Mouse (Mus musculus): ENCODE results near the gene Tecta. TPM values are rescaled to one million over a fixed set of nuclear protein-coding genes. Genes with fewer than 3 reads are reported as not detected.

Tecta gene
- 0.26 and 0.28 TPM in 2 replicates for polyA plus RNA-seq (2015; fragmentation: Nextera tagmentation; extraction: Ambion mirVana)

- H3K27ac ChIP-seq: no peak within 1 kb of the TSS
- peaks cover 17% of the 10 kb centered on the region for H3K4me1 ChIP-seq
- H3K36me3 ChIP-seq (ENCODE audit: poor library complexity, severe bottlenecking): no peaks in the 10 kb centered on the region
- WGBS: 47% methylated on average over 6 of the region's 6 CpGs
- ATAC-seq: no peak
- no peak within 1 kb of the TSS for H3K4me2 ChIP-seq
- H3K4me3 ChIP-seq: no peak within 1 kb of the TSS
- H3K27me3 ChIP-seq: no peaks in the 10 kb centered on the region
- no peak within 1 kb of the TSS for H3K9ac ChIP-seq
- H3K9me3 ChIP-seq (replicated peaks): no peaks in the 10 kb centered on the region
Measured at GRCm38 (mm10) chr9:42399829-42400228, at the start of gene Tecta. Tecta (minus strand) TSS chr9:42399929.

GRCm38 (mm10) chr9:42449043-42449442, 49.3 kb upstream of the Tecta start:
- Histone ChIP-seq H3K36me3 (ENCODE audit: poor library complexity, severe bottlenecking) (peaks cover 59% of the 10 kb centered on the region), H3K4me3 (no peak overlapping the region), H3K9ac (no peak overlapping the region), H3K9me3 (replicated peaks) (no peaks in the 10 kb centered on the region), H3K27me3 (no peaks in the 10 kb centered on the region), H3K27ac (no peak overlapping the region), H3K4me2 (no peak overlapping the region), H3K4me1 (no peaks in the 10 kb centered on the region)
- WGBS: 91% methylated on average over 6 of the region's 6 CpGs
- no peak for ATAC-seq

- Histone ChIP-seq H3K4me1 (peaks cover 10% of the 10 kb centered on the region), H3K9me3 (replicated peaks) (no peaks in the 10 kb centered on the region), H3K4me3 (no peak overlapping the region), H3K4me2 (no peak overlapping the region), H3K27ac (no peak overlapping the region), H3K36me3 (ENCODE audit: poor library complexity, severe bottlenecking) (peaks cover 70% of the 10 kb centered on the region), H3K9ac (no peak overlapping the region), H3K27me3 (no peaks in the 10 kb centered on the region)
- no peak for ATAC-seq
- 92% methylated on average over 8 of the region's 8 CpGs for WGBS
Measured at GRCm38 (mm10) chr9:42442100-42442499, 42.4 kb upstream of the Tecta start.

- Histone ChIP-seq H3K4me1 (peaks cover 10% of the 10 kb centered on the region), H3K27ac (no peak overlapping the region), H3K9ac (no peak overlapping the region), H3K27me3 (no peaks in the 10 kb centered on the region), H3K9me3 (replicated peaks) (no peaks in the 10 kb centered on the region), H3K4me3 (no peak overlapping the region), H3K36me3 (ENCODE audit: poor library complexity, severe bottlenecking) (peaks cover 79% of the 10 kb centered on the region), H3K4me2 (no peak overlapping the region)
- no peak for ATAC-seq
- 95% methylated on average over 2 of the region's 2 CpGs for whole genome bisulfite sequencing
Measured at GRCm38 (mm10) chr9:42441234-42441633, 41.5 kb upstream of the Tecta start.

GRCm38 (mm10) chr9:42439446-42439845, 39.7 kb upstream of the Tecta start:
- 17% methylated on average over 4 of the region's 4 CpGs for WGBS
- Histone ChIP-seq H3K9me3 (replicated peaks) (no peaks in the 10 kb centered on the region), H3K4me1 (peaks cover 10% of the 10 kb centered on the region), H3K9ac (no peak overlapping the region), H3K4me3 (no peak overlapping the region), H3K27me3 (no peaks in the 10 kb centered on the region), H3K27ac (no peak overlapping the region), H3K4me2 (no peak overlapping the region), H3K36me3 (ENCODE audit: poor library complexity, severe bottlenecking) (peaks cover 80% of the 10 kb centered on the region)
- ATAC-seq: no peak

GRCm38 (mm10) chr9:42432155-42432554, 32.4 kb upstream of the Tecta start:
- H3K4me1 ChIP-seq: no peaks in the 10 kb centered on the region
- no peaks in the 10 kb centered on the region for H3K9me3 ChIP-seq (replicated peaks)
- WGBS: 100% methylated on average over 2 of the region's 2 CpGs
- no peaks in the 10 kb centered on the region for H3K27me3 ChIP-seq
- H3K36me3 ChIP-seq (ENCODE audit: poor library complexity, severe bottlenecking): peaks cover 76% of the 10 kb centered on the region
- no peak for ATAC-seq
- H3K4me3 ChIP-seq: no peak overlapping the region
- H3K9ac ChIP-seq: no peak overlapping the region
- H3K27ac ChIP-seq: no peak overlapping the region
- no peak overlapping the region for H3K4me2 ChIP-seq

- H3K27me3 ChIP-seq: no peaks in the 10 kb centered on the region
- H3K9me3 ChIP-seq (replicated peaks): no peaks in the 10 kb centered on the region
- peaks cover 70% of the 10 kb centered on the region for H3K36me3 ChIP-seq (ENCODE audit: poor library complexity, severe bottlenecking)
- no peak overlapping the region for H3K4me3 ChIP-seq
- no peak overlapping the region for H3K9ac ChIP-seq
- H3K4me2 ChIP-seq: no peak overlapping the region
- no peak for ATAC-seq
- 93% methylated on average over 2 of the region's 2 CpGs for WGBS
- H3K4me1 ChIP-seq: no peaks in the 10 kb centered on the region
- H3K27ac ChIP-seq: no peak overlapping the region
Measured at GRCm38 (mm10) chr9:42431606-42432005, 31.9 kb upstream of the Tecta start.

- no peaks in the 10 kb centered on the region for H3K9me3 ChIP-seq (replicated peaks)
- H3K4me3 ChIP-seq: no peak overlapping the region
- peaks cover 50% of the 10 kb centered on the region for H3K36me3 ChIP-seq (ENCODE audit: poor library complexity, severe bottlenecking)
- WGBS: 80% methylated on average over 12 of the region's 12 CpGs
- H3K27ac ChIP-seq: no peak overlapping the region
- no peak for ATAC-seq
- H3K4me2 ChIP-seq: no peak overlapping the region
- H3K27me3 ChIP-seq: no peaks in the 10 kb centered on the region
- H3K9ac ChIP-seq: no peak overlapping the region
- H3K4me1 ChIP-seq: no peaks in the 10 kb centered on the region
Measured at GRCm38 (mm10) chr9:42428060-42428924, 28.6 kb upstream of the Tecta start.

- no peak overlapping the region for H3K4me3 ChIP-seq
- no peak overlapping the region for H3K9ac ChIP-seq
- ATAC-seq: no peak
- 42% methylated on average over 10 of the region's 10 CpGs for WGBS
- H3K9me3 ChIP-seq (replicated peaks): no peaks in the 10 kb centered on the region
- no peak overlapping the region for H3K27ac ChIP-seq
- H3K36me3 ChIP-seq (ENCODE audit: poor library complexity, severe bottlenecking): peaks cover 47% of the 10 kb centered on the region
- no peaks in the 10 kb centered on the region for H3K4me1 ChIP-seq
- H3K27me3 ChIP-seq: no peaks in the 10 kb centered on the region
- H3K4me2 ChIP-seq: no peak overlapping the region
Measured at GRCm38 (mm10) chr9:42426661-42427358, 27.1 kb upstream of the Tecta start.

GRCm38 (mm10) chr9:42423649-42424048, 23.9 kb upstream of the Tecta start:
- no peaks in the 10 kb centered on the region for H3K9me3 ChIP-seq (replicated peaks)
- peaks cover 44% of the 10 kb centered on the region for H3K36me3 ChIP-seq (ENCODE audit: poor library complexity, severe bottlenecking)
- no peak overlapping the region for H3K9ac ChIP-seq
- H3K4me2 ChIP-seq: no peak overlapping the region
- no peak for ATAC-seq
- 94% methylated on average over 2 of the region's 2 CpGs for WGBS
- no peak overlapping the region for H3K27ac ChIP-seq
- H3K27me3 ChIP-seq: no peaks in the 10 kb centered on the region
- H3K4me1 ChIP-seq: no peaks in the 10 kb centered on the region
- no peak overlapping the region for H3K4me3 ChIP-seq

- Histone ChIP-seq H3K36me3 (ENCODE audit: poor library complexity, severe bottlenecking) (peaks cover 42% of the 10 kb centered on the region), H3K4me3 (no peak overlapping the region), H3K9me3 (replicated peaks) (no peaks in the 10 kb centered on the region), H3K27me3 (no peaks in the 10 kb centered on the region), H3K27ac (no peak overlapping the region), H3K4me1 (peaks cover 3% of the 10 kb centered on the region; the same call in 1 of the 2 replicates), H3K4me2 (no peak overlapping the region), H3K9ac (no peak overlapping the region)
- WGBS: 71% methylated on average over 2 of the region's 2 CpGs
- ATAC-seq: no peak
Measured at GRCm38 (mm10) chr9:42419687-42420086, 20.0 kb upstream of the Tecta start.

GRCm38 (mm10) chr9:42418786-42419185, 19.1 kb upstream of the Tecta start:
- Histone ChIP-seq H3K36me3 (ENCODE audit: poor library complexity, severe bottlenecking) (peaks cover 40% of the 10 kb centered on the region), H3K4me2 (no peak overlapping the region), H3K9ac (no peak overlapping the region), H3K27ac (no peak overlapping the region), H3K27me3 (no peaks in the 10 kb centered on the region), H3K4me1 (peaks cover 10% of the 10 kb centered on the region), H3K9me3 (replicated peaks) (no peaks in the 10 kb centered on the region), H3K4me3 (no peak overlapping the region)
- ATAC-seq: no peak
- 91% methylated on average over 5 of the region's 5 CpGs for WGBS

Data from forebrain, embryonic 13.5 days (tissue).